Mouse (Mus musculus): ENCODE measurements around the gene Camsap2.

DNA sequence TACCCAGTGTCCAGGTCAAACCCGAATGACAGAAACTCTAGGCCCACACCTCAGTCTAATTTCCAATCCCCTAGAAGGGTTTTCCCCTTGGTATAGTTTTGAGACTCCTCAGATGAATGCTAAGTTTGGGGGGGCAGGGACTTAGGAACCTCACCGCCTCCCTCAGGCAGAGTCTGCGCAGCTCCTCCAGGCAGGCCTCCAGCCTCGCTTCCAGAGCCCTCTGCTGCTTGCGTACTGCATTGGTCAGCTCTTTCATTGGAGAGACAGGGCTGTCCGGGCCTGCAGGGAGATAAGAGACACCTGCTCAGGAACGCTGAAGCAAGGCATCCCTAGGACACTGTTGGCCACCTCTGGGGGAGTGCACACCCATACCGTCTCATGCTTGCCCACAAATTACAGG lies 119.3 kb downstream of the Camsap2 start:
- TF ChIP-seq MAZ (IDR thresholded peaks at IDR 0.05; ENCODE audit: low read depth, low read length) (no peak), CTCF (IDR thresholded peaks at IDR 0.05 in 2 of 3, conservative IDR thresholded peaks at IDR 0.05 in 1 of 3; ENCODE audit: control insufficient read depth in 1 of 3, insufficient read depth in 1 of 3, low read depth in 2 of 3, low read length in 3 of 3, poor library complexity in 1 of 3, severe bottlenecking in 1 of 3) (no peak), EP300 (IDR thresholded peaks at IDR 0.05; ENCODE audit: low read depth in 1 of 2, low read length in 2 of 2) (no peak), CHD2 (IDR thresholded peaks at IDR 0.05; ENCODE audit: low read length) (no peak), POLR2A (IDR thresholded peaks at IDR 0.05; ENCODE audit: control insufficient read depth in 1 of 2, insufficient read depth in 1 of 2, low read depth in 1 of 2, low read length in 2 of 2, poor library complexity in 1 of 2) (no peak)

Measured in MEL (cell line).